Mouse (Mus musculus): ENCODE measurements around the gene 2510009E07Rik.
A peak's percentile ranks its signal among the peaks of the same experiment; 100 is the strongest.

2510009E07Rik gene

GRCm38 (mm10) chr16:21694463-21695241 is at the start of gene 2510009E07Rik:
2510009E07Rik (minus strand) TSS chr16:21694665.
- peak; percentile 77 for DNase-seq (ENCODE audit: low spot score)

- no peak for DNase-seq (ENCODE audit: low spot score)
Measured at GRCm38 (mm10) chr16:21743401-21743800, 48.9 kb upstream of the 2510009E07Rik start.

GRCm38 (mm10) chr16:21742898-21743297 is 48.4 kb upstream of the 2510009E07Rik start:
- no peak for DNase-seq (ENCODE audit: low spot score)

- DNase-seq (ENCODE audit: low spot score): no peak
Measured at GRCm38 (mm10) chr16:21742191-21742870, 47.9 kb upstream of the 2510009E07Rik start.

DNA sequence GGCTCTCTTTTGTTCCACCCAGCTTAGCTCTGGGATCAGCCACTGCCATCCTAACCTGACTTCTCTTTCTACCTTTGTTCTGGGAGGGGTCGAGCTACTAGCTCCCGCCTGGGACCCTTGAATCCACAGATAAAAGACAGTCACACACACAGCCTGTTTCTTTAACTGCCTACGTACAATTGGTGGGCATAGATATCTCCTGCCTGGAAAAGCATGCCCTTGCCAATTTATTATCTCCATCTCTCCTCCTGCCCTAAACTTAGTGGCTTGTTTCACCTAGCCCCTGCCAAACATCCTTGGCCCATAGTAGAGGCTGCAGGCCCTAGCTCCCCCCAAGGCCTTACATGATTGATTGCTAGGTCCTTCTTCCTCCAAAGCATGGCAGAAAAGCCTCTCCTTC is 47.1 kb upstream of the 2510009E07Rik start:
- DNase-seq (ENCODE audit: low spot score): no peak

DNA sequence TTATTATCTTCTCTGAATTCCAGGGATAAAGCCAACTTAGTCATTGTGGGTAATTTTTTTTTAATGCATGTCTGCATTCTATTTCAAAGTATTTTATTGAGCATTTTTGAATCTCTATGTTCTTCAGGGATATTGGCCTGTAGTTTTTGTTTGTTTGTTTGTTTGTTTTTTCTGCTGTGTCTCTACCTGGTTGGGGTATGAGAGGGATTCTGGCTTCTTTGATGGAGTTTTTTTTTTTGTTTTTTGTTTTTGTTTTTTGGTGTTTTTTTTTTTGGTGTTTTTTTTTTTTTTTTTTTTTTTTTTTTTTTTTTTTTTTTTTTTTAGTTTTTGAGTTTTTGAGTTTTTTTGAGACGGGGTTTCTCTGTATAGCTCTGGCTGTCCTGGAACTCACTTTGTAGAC is 41.2 kb upstream of the 2510009E07Rik start:
- no peak for DNase-seq (ENCODE audit: low spot score)

GRCm38 (mm10) chr16:21727897-21728364 is 33.5 kb upstream of the 2510009E07Rik start:
- peak; percentile 18 for DNase-seq (ENCODE audit: low spot score)

DNA sequence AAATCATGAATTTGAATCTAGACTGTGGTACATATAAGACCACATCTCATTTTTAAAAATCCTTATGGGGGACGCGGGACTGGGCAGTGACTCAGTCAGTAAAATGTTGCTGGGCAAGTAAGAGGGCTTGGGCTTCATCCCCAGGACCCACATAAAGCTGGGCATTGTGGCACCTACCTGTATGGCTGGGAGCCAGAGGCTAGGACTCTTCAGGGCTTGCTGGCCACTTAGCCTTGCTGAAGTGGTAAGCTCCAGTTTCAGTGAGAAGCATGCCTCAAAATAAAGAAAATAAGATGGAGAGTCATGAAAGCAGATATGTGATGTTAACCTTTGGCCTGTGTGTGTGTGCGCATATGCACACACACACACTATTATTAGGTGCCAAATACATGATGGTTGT is 33.0 kb upstream of the 2510009E07Rik start:
- no peak for DNase-seq (ENCODE audit: low spot score)

GRCm38 (mm10) chr16:21724261-21724660 is 29.8 kb upstream of the 2510009E07Rik start:
- DNase-seq (ENCODE audit: low spot score): no peak

GRCm38 (mm10) chr16:21719770-21720169 is 25.3 kb upstream of the 2510009E07Rik start:
- DNase-seq (ENCODE audit: low spot score): no peak

- DNase-seq (ENCODE audit: low spot score): no peak
Measured at GRCm38 (mm10) chr16:21714516-21714915, 20.1 kb upstream of the 2510009E07Rik start.

DNA sequence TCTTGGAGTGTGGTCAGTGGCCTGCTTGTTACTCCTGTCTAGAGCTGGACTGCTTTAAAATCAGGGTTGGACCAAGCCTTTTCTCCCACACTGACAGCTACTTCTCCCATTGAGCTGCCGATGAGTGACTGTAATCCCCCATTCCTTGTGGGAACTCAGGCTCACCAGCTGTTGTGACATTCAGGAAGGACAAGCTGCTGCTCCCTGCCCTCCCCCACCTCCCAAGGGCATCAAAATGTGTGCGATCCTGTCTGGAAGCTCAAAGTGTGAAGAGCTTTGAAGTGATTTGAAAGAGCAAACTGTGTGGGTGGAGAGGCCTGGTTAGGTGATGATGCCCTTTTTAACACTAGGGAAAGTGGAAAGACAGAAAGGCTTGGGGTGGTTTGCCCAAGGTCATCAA is 15.9 kb upstream of the 2510009E07Rik start:
- DNase-seq (ENCODE audit: low spot score): no peak

DNA sequence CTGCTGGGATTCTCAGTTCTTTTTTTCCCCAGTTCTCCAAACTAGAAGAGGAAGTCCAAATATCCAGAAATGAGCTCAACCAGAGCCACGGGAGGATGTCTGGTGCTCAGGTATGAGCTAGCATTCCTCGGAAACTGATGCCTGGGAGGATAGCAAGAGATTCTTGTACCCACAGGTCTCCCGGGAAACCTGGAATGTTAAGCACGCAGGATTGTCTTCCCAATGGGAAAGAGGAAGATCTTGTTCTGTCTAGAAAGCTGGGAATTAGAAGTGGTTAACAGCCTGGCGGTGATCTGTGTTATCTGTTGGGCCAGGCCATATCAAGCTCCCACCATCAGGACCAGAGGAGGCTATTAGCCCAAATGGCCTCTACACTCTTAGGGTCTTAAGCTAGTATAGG is 10.2 kb upstream of the 2510009E07Rik start:
- no peak for DNase-seq (ENCODE audit: low spot score)

- no peak for DNase-seq (ENCODE audit: low spot score)
Measured at GRCm38 (mm10) chr16:21702314-21702690, 7.8 kb upstream of the 2510009E07Rik start.

DNA sequence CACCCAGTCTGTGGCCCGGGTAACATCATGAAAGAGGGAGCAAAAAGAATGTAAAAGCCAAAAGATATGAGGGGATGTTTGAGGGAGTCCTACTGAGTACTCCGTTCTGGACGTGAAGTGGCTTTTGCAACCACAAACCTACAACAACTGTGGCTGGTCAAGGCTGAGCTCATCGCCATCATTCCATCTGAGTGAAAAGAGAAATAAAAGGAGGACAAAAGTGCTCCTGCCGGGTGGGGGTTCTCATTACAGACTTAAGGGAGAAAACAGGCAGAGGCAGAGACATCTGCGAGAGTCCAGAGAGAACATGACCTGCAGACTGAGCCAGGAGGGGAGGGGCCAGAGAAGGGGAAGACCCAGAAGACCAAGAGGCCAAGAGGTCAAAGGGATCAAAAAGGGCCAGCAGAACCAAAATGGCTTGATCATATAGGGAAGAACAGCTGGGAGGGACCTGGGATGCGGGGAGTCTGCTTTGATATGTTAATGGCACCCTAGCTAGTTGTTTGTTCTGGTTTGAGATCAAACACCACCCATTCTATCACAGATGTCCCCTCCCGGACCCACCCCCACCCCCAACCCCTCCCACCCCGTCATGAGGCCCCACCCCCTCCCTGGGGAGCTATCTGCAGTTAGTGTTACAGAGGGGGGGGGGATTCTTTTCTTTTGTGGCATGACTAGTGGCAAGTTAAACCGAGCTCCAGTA is 7.3 kb upstream of the 2510009E07Rik start:
- DNase-seq (ENCODE audit: low spot score): no peak

- no peak for DNase-seq (ENCODE audit: low spot score)
Measured at GRCm38 (mm10) chr16:21698136-21698535, 3.7 kb upstream of the 2510009E07Rik start.

- DNase-seq (ENCODE audit: low spot score): no peak
Measured at GRCm38 (mm10) chr16:21696946-21697345, 2.5 kb upstream of the 2510009E07Rik start.

- DNase-seq (ENCODE audit: low spot score): no peak
Measured at GRCm38 (mm10) chr16:21695242-21695578, 745 bp upstream of the 2510009E07Rik start.

DNA sequence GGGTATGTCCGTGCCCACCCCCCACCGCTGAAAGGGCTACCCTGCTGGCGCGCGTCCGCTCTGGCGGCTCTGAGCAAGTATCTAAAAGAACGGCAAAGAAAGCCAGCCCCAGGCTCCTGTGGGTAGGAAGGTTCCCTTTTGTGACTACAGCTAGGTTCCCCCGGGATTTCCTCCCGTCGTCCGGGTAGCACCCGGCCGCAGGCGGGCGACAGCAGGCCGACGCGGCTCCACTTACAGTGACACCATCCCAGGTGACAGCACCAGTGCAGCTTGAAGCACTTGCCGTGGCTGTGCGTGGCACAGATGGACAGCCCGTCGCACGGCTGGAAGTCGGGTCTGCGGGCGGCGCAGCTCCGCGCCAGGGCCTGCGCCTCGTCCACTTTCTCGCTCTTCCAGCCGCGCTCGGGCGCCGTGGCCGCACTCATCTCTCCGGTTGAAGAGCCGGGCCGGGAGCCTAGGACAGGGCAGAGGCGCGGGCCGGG is 443 bp downstream of the 2510009E07Rik start:
- DNase-seq (ENCODE audit: low spot score): peak; percentile 13

DNA sequence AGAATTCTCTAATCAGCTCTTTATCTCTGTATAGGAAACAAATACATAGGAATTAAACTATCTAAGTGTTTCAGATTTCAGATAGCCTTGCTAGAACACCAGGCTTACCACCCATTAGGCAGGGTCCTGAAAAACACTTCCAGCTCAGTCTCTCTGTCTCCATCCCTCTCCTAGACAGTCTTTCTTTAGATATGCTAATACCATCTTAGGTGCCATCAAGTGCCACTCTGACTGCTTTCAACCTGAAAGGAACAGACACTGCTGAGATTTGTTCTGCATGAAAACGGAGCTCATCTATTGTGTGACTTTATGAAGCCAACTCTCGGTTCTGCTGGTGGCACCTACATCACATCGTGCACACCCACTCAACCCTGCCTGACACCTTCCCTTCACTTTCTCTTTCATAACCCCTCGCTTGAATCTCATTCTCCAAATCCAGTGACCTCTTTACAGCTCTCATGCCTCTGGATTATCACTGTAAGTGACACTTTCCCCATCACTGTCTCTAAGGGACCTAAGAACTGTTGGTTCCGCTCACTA is 4.2 kb downstream of the 2510009E07Rik start:
- no peak for DNase-seq (ENCODE audit: low spot score)

DNA sequence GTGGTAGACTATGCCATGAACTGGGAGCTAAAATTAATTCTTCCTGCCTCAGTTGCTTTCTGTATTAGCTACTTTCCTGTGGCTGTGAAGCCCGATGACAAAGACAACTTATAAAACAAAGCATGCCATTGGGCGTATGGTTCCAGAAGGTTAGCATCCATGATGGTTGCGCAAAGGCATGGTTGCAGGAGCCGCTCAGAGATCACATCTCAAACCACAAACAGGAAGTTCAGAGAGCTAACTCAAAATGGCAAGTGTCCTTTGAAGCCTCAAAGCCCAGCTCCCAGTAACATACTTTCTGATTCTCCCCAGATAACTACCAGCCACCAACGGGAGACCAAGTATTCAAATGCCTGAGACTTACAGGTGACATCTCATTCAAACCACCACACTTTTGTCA is 5.3 kb downstream of the 2510009E07Rik start:
- DNase-seq (ENCODE audit: low spot score): no peak

DNA sequence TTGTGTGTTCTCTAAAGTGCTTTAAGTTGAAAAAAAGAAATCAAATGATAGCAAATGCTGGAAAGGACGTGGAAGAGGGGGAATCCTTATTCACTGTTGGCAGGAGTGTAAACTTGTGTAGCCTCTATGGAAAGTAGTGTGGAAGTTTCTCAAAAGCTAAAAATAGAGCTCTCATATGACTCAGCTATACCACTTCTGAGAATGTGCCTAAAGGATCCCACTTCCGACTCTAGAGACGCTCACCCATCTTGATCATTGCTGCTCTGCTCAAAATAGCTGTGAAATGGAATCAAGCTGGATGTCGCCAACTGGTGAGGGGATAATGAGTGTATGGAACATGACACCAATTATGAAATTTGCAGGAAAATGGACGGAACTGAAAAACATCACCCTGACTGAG is 7.1 kb downstream of the 2510009E07Rik start:
- DNase-seq (ENCODE audit: low spot score): no peak

Data from urinary bladder, postnatal 10 days (tissue).